Mouse (Mus musculus) neural tube, embryonic 12.5 days (tissue): ENCODE measurements at regions not wholly inside any gene's neighbourhood (a gene's known extent, or its start where the extent isn't known, plus 50 kb on each side); places are given as distances from the start of the nearest gene placed in this dataset.

Source experiments
- ATAC-seq: fragments of 200-750 bp; cut with Nextera tagmentation; 2 replicates; pipeline ENCODE4 v1.8.0; 2017; ENCODE audit warnings: low read depth, mild to moderate bottlenecking, moderate TSS enrichment, moderate library complexity; ENCODE audit not compliant: low FRiP score
- H3K27ac ChIP-seq: fragments of 300-500 bp; sonication (generic); 2 replicates; pipeline ENCODE4 v1.5.1; 2016
- H3K27me3 ChIP-seq: fragments of 300-500 bp; sonication (generic); replicated peaks from 2 replicates; pipeline ENCODE4 v1.6.1; 2016; ENCODE audit warnings: mild to moderate bottlenecking
- H3K36me3 ChIP-seq: fragments of 300-500 bp; sonication (generic); 2 replicates; pipeline ENCODE4 v1.6.1; 2016; ENCODE audit warnings: mild to moderate bottlenecking
- H3K4me1 ChIP-seq: fragments of 300-500 bp; sonication (generic); 2 replicates; pipeline ENCODE4 v1.6.1; 2016
- H3K4me2 ChIP-seq: fragments of 300-500 bp; sonication (generic); replicated peaks from 2 replicates; pipeline ENCODE4 v1.6.1; 2016; ENCODE audit warnings: mild to moderate bottlenecking
- H3K4me3 ChIP-seq: fragments of 300-500 bp; sonication (generic); 2 replicates; pipeline ENCODE4 v1.5.1; 2016
- H3K9ac ChIP-seq: fragments of 300-500 bp; sonication (generic); 2 replicates; pipeline ENCODE4 v1.6.1; 2016; ENCODE audit warnings: mild to moderate bottlenecking
- H3K9me3 ChIP-seq: fragments of 300-500 bp; sonication (generic); 2 replicates; pipeline ENCODE4 v1.6.1; 2016; ENCODE audit warnings: mild to moderate bottlenecking
- WGBS: fragments of 180-500 bp; shearing (Covaris S2); methylation state at CpG from one replicate; pipeline ENCODE4 v1.1.7; 2016; 5-methylcytosine and 5-hydroxymethylcytosine counted together

- Histone ChIP-seq H3K27ac (peak overlapping the region; percentile 77), H3K27me3 (no peaks in the 10 kb centered on the region), H3K9me3 (no peaks in the 10 kb centered on the region), H3K36me3 (no peaks in the 10 kb centered on the region), H3K4me3 (no peak overlapping the region), H3K9ac (no peak overlapping the region), H3K4me1 (peaks cover 11% of the 10 kb centered on the region), H3K4me2 (no peak overlapping the region; the same call in 1 of the 2 replicates)
- WGBS: 16% methylated on average over 7 of the region's 7 CpGs
- ATAC-seq: peak; percentile 96
Observed at GRCm38 (mm10) chr14:24550763-24551471, 64.0 kb downstream of the Rps24 start.

GRCm38 (mm10) chr14:24551472-24551783, 64.5 kb downstream of the Rps24 start:
- H3K27ac ChIP-seq: peak overlapping the region; percentile 77
- H3K4me2 ChIP-seq: no peak overlapping the region; the same call in 1 of the 2 replicates
- no peaks in the 10 kb centered on the region for H3K9me3 ChIP-seq
- 56% methylated on average over 3 of the region's 3 CpGs for WGBS
- H3K36me3 ChIP-seq: no peaks in the 10 kb centered on the region
- H3K27me3 ChIP-seq: no peaks in the 10 kb centered on the region
- no peak overlapping the region for H3K4me3 ChIP-seq
- no peak overlapping the region for H3K9ac ChIP-seq
- ATAC-seq: peak; percentile 80
- H3K4me1 ChIP-seq: peaks cover 11% of the 10 kb centered on the region

GRCm38 (mm10) chr14:24564801-24565624, 78.1 kb downstream of the Rps24 start:
- no peak for ATAC-seq
- Histone ChIP-seq H3K27me3 (no peaks in the 10 kb centered on the region), H3K9ac (no peak overlapping the region), H3K4me1 (0 out of 2 replicates have a peak, but pooled peaks cover 8% of the 10 kb centered on the region), H3K4me3 (no peak overlapping the region), H3K36me3 (no peaks in the 10 kb centered on the region), H3K4me2 (no peak overlapping the region), H3K27ac (0 out of 2 replicates have a peak overlapping the region, but pooled peaks have one; percentile 7), H3K9me3 (no peaks in the 10 kb centered on the region)
- 61% methylated on average over 9 of the region's 9 CpGs for WGBS

DNA sequence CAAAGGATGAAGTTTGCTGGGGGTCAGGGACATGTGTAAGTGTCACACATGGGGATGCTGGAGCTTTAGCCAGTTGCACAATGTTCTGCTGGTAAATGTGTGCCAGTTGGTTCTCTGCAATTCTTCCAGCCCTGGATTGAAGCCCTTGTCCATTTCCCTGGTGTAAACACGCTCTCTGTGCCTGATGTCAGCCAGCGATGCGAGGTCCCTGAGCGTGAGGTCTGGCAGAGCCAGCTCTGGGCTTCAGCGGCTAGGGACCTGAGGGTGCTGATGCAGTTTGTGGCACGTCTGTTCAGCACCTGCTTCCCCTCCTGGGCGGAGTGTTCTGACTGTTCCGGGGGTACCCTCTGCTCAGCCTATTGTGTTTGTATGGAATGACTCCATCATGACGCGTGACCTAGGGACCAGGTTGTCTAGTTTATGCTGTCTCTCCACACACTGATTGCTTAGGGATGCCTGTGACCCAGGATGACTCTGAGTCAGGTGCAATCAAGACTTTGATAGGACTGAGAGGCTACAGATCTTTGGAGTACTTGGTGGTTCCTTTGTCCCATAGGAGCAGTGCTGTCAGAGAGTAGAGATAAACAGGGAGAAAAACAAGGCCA, 78.9 kb downstream of the Rps24 start:
- no peak for ATAC-seq
- H3K27ac ChIP-seq: no peak overlapping the region
- H3K4me1 ChIP-seq: 0 out of 2 replicates have a peak, but pooled peaks cover 8% of the 10 kb centered on the region
- H3K9me3 ChIP-seq: no peaks in the 10 kb centered on the region
- H3K4me2 ChIP-seq: no peak overlapping the region
- no peak overlapping the region for H3K4me3 ChIP-seq
- H3K36me3 ChIP-seq: no peaks in the 10 kb centered on the region
- WGBS: 64% methylated on average over 10 of the region's 10 CpGs
- H3K27me3 ChIP-seq: no peaks in the 10 kb centered on the region
- no peak overlapping the region for H3K9ac ChIP-seq

DNA sequence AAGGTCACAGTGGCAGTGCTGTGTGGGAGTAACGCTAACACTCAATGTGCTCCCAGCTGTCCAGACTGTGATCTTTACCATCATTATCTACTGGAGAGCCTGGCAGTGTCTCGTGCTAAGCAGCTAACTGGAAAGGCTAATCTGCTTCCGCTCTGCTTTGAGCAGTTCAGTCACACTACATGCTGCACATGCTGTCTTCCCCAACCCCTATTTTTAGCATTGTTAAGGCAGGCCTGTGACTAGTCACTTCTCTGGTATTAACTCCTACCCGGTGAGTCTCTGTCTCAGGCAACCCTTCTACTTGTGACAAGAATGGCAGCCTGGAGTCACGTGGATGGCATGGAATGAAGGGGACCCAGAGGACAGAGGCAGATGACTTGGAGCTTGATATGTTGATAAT, 88.2 kb downstream of the Rps24 start:
- Histone ChIP-seq H3K27me3 (no peaks in the 10 kb centered on the region), H3K4me1 (peaks cover 14% of the 10 kb centered on the region), H3K4me2 (no peak overlapping the region), H3K27ac (no peak overlapping the region), H3K4me3 (no peak overlapping the region), H3K36me3 (no peaks in the 10 kb centered on the region), H3K9ac (no peak overlapping the region), H3K9me3 (no peaks in the 10 kb centered on the region)
- WGBS: 87% methylated on average over 5 of the region's 5 CpGs
- ATAC-seq: no peak

DNA sequence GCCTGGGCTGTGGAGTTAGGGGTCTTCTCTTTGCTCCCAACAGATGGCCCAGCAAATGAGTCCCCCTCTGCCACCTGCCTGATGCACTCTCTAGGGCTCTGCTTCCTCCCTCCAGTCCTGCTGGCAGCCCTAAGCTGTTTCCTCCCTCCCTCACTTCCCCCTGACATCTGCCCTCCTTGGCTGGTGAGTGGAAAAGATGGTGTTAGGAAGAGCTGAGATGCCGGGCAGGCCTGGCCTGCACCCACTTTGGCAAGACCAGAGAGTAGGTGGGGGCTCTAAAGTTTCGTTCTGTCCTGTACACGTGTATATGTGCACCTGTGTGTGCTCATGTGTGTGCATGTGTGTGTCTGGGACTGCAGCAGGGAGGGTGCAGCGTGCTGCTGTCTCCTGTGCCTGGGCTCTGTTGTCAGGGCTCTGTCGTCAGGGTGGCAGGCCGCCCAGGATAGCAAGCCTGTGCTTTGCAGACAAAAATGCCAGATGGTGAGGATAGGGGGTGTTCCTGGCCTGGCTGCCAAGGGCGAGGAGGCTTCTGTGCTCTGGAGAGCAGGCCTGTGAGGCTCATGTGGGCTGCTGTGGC, 91.7 kb downstream of the Rps24 start:
- Histone ChIP-seq H3K27me3 (no peaks in the 10 kb centered on the region), H3K9ac (no peak overlapping the region), H3K4me2 (peak overlapping the region; percentile 13), H3K27ac (peak overlapping the region; percentile 76), H3K36me3 (no peaks in the 10 kb centered on the region), H3K4me3 (no peak overlapping the region), H3K4me1 (peaks cover 14% of the 10 kb centered on the region), H3K9me3 (no peaks in the 10 kb centered on the region)
- 22% methylated on average over 7 of the region's 7 CpGs for whole genome bisulfite sequencing
- ATAC-seq: peak; percentile 93

DNA sequence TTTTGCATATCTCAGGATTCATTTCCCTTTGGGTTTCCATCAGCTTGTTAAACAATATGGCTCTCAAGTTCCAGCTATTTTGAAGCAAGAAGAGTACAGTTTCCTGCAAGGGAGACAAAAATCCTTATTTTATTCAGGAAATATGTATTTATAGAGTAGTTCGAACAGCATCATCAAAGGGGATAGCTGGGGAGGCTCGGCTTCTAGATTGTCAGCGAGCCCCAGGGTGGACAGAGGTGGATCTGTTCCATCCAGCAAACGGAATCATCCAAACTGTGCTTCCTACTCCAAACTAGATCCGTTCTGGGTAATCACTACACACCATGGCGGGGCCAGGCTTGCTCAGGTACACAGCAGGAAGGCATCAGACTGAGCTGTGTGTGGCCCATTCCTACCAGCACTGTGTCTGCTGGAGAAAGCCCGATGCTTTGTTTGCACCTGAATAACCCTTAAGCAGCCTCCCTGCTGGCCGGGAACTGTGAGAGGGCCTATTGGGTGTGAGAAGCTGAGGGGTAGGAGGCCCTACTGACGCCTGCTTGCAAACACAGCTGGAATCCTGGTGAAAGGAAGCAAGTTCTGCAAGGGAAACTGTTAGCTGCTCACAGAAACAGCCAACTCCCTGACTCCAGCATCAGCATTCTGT, 92.3 kb downstream of the Rps24 start:
- Histone ChIP-seq H3K4me1 (peaks cover 14% of the 10 kb centered on the region), H3K9me3 (no peaks in the 10 kb centered on the region), H3K4me2 (no peak overlapping the region), H3K36me3 (no peaks in the 10 kb centered on the region), H3K4me3 (no peak overlapping the region), H3K27me3 (no peaks in the 10 kb centered on the region), H3K9ac (0 out of 2 replicates have a peak overlapping the region, but pooled peaks have one; percentile 13), H3K27ac (peak overlapping the region; percentile 76)
- 15% methylated on average over 9 of the region's 9 CpGs for WGBS
- ATAC-seq: 0 out of 2 replicates have a peak, but pooled peaks have one; percentile 42

- no peaks in the 10 kb centered on the region for H3K4me1 ChIP-seq
- H3K9ac ChIP-seq: no peak overlapping the region
- WGBS: 66% methylated on average over 7 of the region's 7 CpGs
- no peaks in the 10 kb centered on the region for H3K9me3 ChIP-seq
- H3K27me3 ChIP-seq: no peaks in the 10 kb centered on the region
- no peak overlapping the region for H3K4me2 ChIP-seq
- no peak overlapping the region for H3K27ac ChIP-seq
- no peak for ATAC-seq
- H3K36me3 ChIP-seq: no peaks in the 10 kb centered on the region
- no peak overlapping the region for H3K4me3 ChIP-seq
Observed at GRCm38 (mm10) chr14:24586133-24586908, 99.4 kb downstream of the Rps24 start.

DNA sequence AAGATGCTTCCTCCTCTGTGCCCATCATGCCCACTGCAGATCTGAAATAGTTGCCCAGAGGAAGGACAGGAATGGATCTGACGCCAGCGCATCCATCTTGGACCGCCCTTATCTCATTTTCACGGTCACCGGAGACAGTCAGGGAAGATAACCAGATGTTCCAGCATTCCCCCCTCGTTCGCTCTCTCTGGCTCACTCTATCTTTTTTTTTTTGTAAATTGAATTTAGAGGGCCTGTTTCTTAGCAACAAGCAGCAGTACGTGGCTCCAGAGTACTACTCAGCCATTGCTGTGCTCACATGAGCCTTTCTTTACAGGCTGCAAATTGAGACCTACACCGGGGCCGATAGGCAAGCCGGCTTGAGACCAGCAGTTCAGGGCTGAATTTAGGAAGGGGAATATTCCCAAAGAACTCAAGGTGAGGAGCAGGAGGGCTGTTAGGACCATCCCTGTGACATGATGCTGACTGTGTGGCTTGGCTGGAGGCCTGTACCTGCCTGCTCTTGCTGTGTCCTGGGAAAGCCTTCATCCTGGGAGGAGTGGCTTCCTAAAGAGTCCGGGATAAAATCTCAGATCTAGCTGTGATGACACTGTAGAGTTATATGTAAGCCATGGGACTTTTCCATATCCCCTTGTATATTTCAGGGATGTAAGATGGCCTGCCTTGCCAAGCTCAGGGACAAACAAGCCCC, 100.2 kb downstream of the Rps24 start:
- Histone ChIP-seq H3K27me3 (no peaks in the 10 kb centered on the region), H3K4me1 (no peaks in the 10 kb centered on the region), H3K9me3 (no peaks in the 10 kb centered on the region), H3K36me3 (no peaks in the 10 kb centered on the region), H3K9ac (no peak overlapping the region), H3K4me2 (no peak overlapping the region), H3K27ac (no peak overlapping the region), H3K4me3 (no peak overlapping the region)
- no peak for ATAC-seq
- 75% methylated on average over 12 of the region's 12 CpGs for WGBS

GRCm38 (mm10) chr14:24588041-24588440, 101.1 kb downstream of the Rps24 start:
- no peak for ATAC-seq
- Histone ChIP-seq H3K4me3 (no peak overlapping the region), H3K4me2 (no peak overlapping the region), H3K9me3 (no peaks in the 10 kb centered on the region), H3K36me3 (no peaks in the 10 kb centered on the region), H3K9ac (no peak overlapping the region), H3K4me1 (no peaks in the 10 kb centered on the region), H3K27me3 (no peaks in the 10 kb centered on the region), H3K27ac (no peak overlapping the region)
- 71% methylated on average over 3 of the region's 3 CpGs for WGBS
